Mouse (Mus musculus) olfactory bulb, adult 2 months (tissue): Measurements from ENCODE around the gene Golt1a. TPM values are rescaled to one million over a fixed set of nuclear protein-coding genes. Genes with fewer than 3 reads are reported as not detected.

ENCODE experiments used
- H3K27ac ChIP-seq: fragments of 200-500 bp; 2 replicates; pipeline ENCODE4 v1.5.1; 2012; ENCODE audit warnings: low read depth, low read length; ENCODE audit not compliant: insufficient read depth
- H3K4me1 ChIP-seq: fragments of 200-500 bp; 2 replicates; pipeline ENCODE4 v1.6.1; 2012; ENCODE audit warnings: low read length; ENCODE audit not compliant: control insufficient read depth, insufficient read depth
- H3K4me3 ChIP-seq: fragments of 200-500 bp; 2 replicates; pipeline ENCODE4 v1.5.1; 2012; ENCODE audit warnings: mild to moderate bottlenecking, low read depth, low read length, moderate library complexity; ENCODE audit not compliant: insufficient read depth
- CTCF ChIP-seq: fragments of 200-500 bp; IDR thresholded peaks from 2 replicates; pipeline ENCODE4 v1.5.1; 2012; ENCODE audit warnings: low read depth, mild to moderate bottlenecking, low read length, moderate library complexity; ENCODE audit not compliant: insufficient read depth
- POLR2A ChIP-seq: fragments of 200-500 bp; IDR thresholded peaks from 2 replicates; pipeline ENCODE4 v1.6.1; 2012; ENCODE audit warnings: mild to moderate bottlenecking, low read depth, low read length, moderate library complexity; ENCODE audit not compliant: insufficient read depth
- whole genome bisulfite sequencing: fragments of 180-500 bp; shearing (Covaris S2); methylation state at CpG from one replicate; pipeline ENCODE4 v1.1.7; 2018; 5-methylcytosine and 5-hydroxymethylcytosine counted together
- polyA plus RNA-seq: library from polyadenylated mRNA; stranded (reverse); fragments of >200 nt; gene quantifications from 2 replicates; pipeline ENCODE4 v1.2.4, GENCODE M21; 2012; ENCODE audit warnings: low replicate concordance; ENCODE audit not compliant: missing spikeins, insufficient read depth, insufficient read length

Golt1a gene
- polyA plus RNA-seq, 1 experiment, result not detected

DNA sequence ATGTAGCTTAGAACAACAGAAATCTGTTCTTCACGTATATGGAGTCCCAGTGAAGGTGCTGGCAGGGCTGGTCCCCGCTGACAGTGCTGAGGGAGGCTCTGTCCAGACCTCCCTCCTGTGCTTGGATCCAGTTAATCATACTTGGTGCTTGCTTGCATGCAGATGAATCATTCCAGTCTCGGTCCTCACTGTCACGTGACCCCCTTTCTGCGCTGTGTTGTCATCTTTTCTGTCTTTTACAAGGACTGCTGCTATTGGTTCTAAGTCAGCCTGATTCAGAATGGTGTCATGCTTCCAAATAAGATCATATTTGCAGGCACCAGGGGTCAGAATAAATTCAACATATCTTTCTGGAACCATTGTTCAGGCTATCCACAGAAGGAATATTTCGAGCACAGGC is 17.7 kb upstream of the Golt1a start:
- no peaks in the 10 kb centered on the region for H3K4me1 ChIP-seq
- TF ChIP-seq POLR2A, result no peak
- H3K27ac ChIP-seq, result no peak overlapping the region
- no peak overlapping the region for H3K4me3 ChIP-seq
- WGBS, result 90% methylated on average over 6 of the region's 6 CpGs

- Histone ChIP-seq H3K4me3 (no peak overlapping the region), H3K27ac (no peak overlapping the region), H3K4me1 (no peaks in the 10 kb centered on the region)
- TF ChIP-seq POLR2A, result no peak
- no peak for TF ChIP-seq CTCF
These were observed 17.0 kb upstream of the Golt1a start for GRCm38 (mm10) chr1:133292608-133293007.

DNA sequence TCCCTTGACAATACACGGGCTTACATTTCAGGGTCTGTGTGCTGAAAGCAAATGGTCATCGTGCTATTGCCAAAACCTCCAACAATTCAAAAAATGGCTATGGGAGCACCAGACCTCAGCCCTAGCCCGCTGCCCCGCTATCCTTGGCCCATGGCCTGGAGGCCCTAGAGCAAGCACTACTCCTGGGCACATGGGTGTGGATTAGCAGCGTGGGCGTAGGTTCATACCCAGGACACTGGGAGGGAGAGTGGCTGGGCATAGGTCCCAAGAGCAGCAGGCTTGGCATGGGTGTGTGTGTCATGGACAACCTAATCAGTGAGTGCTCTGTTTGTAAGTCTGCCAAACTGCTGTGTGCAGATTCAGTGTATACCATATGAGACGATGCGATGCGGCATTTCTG is 13.2 kb upstream of the Golt1a start:
- Histone ChIP-seq H3K4me1 (peaks cover 12% of the 10 kb centered on the region), H3K4me3 (no peak overlapping the region), H3K27ac (no peak overlapping the region)
- WGBS, result 71% methylated on average over 9 of the region's 9 CpGs
- no peak for TF ChIP-seq CTCF

DNA sequence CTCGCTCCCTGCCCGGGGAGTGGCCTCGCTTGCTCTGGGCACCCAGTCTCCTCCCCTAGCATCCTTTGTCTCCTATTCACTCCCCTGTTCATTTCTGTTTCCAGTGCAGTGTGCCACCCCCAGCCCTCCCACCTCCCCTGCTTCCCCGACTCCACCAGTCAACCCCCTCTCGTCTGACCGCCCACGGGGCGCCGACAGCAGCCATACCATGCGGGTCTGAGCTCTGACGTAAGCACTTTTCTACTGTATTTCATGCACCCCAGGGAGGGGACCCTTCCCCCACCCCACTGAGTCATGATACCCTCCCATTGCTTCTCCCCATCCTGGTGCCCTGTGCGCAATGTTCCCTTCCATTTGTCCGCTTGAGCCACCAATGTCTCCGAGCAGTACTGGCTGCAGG is 10.8 kb upstream of the Golt1a start:
- TF ChIP-seq POLR2A, result no peak
- no peak for TF ChIP-seq CTCF
- Histone ChIP-seq H3K27ac (no peak overlapping the region), H3K4me1 (peaks cover 12% of the 10 kb centered on the region), H3K4me3 (peak overlapping the region; percentile 7; the same call in 1 of the 2 replicates)
- 40% methylated on average over 14 of the region's 14 CpGs for WGBS

DNA sequence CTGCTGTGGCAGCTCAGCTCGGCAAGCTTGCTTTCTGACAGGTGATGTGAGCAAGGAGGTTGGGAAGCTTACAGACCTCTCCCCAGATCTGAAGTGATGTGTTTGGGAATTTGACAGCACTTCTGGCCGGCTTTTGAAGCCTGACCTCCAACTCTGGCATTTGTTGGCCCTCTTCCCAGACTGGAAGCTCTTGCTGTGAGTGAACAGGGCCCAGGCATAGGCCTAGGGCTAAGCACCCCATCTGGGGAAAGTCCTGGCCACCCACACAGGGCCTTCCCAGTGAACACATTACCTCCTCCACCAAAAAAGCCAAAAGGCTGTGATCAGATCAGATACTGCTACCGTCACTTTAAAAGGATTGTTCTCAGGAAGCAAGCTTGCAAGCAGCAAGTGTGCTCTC is 7.1 kb upstream of the Golt1a start:
- H3K4me1 ChIP-seq, result peaks cover 14% of the 10 kb centered on the region
- no peak overlapping the region for H3K27ac ChIP-seq
- no peak for TF ChIP-seq POLR2A
- TF ChIP-seq CTCF, result no peak
- 47% methylated on average over 3 of the region's 3 CpGs for WGBS
- no peak overlapping the region for H3K4me3 ChIP-seq

DNA sequence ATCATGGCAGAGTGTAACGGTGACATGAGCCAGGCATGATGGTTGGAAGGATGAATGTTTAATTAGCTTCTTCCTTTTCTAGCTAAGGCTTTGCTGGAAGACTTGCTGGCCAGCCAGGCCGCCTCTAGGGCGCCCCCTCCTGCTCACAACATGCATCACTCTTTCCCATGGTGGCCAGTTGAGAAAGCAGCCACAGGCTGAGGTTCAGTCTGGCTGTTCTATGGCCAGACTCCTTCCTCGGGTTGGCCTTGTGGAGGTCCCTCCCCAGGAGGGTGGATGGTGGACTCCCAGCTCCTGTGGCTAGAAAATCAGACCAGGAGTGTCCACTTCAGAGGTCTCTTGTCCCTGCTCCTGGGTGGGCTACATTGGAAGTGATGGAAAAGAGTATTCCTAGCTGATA is 2.8 kb upstream of the Golt1a start:
- TF ChIP-seq CTCF, result peak; percentile 67; the same call in 1 of the 2 replicates
- TF ChIP-seq POLR2A, result no peak
- WGBS, result 7% methylated on average over 4 of the region's 4 CpGs
- H3K4me1 ChIP-seq, result 0 out of 2 replicates have a peak, but pooled peaks cover 2% of the 10 kb centered on the region
- H3K27ac ChIP-seq, result no peak overlapping the region
- H3K4me3 ChIP-seq, result no peak overlapping the region

GRCm38 (mm10) chr1:133307318-133307717 is 2.3 kb upstream of the Golt1a start:
- WGBS, result 4% methylated on average over 6 of the region's 6 CpGs
- Histone ChIP-seq H3K4me3 (no peak overlapping the region), H3K27ac (no peak overlapping the region), H3K4me1 (peaks cover 6% of the 10 kb centered on the region)
- TF ChIP-seq POLR2A, result no peak
- TF ChIP-seq CTCF, result no peak

DNA sequence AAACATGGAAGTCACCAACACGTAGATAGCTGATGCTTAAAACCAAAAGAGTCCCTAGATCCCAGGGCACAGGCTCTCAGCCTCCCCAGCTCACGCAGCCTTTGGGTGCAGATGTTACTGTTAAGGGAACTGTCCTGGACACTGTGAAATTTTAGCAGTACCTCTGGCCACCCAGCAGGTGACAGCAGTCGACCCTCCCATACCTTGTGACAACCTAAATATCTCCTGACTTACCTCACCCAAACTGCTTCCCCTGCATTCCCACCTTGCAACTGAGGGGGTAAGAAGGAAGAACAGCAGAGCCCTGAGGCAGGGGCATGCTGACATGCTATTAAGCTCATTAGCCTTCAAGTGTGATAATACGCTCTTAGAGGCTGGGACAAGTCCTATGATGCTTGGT is 1.6 kb downstream of the Golt1a start:
- WGBS, result 78% methylated on average over 4 of the region's 4 CpGs
- H3K27ac ChIP-seq, result no peak overlapping the region
- peaks cover 6% of the 10 kb centered on the region for H3K4me1 ChIP-seq
- H3K4me3 ChIP-seq, result no peak overlapping the region
- no peak for TF ChIP-seq CTCF
- TF ChIP-seq POLR2A, result no peak

- TF ChIP-seq POLR2A, result no peak
- no peak for TF ChIP-seq CTCF
- peaks cover 4% of the 10 kb centered on the region for H3K4me1 ChIP-seq
- WGBS, result 10% methylated on average over 10 of the region's 10 CpGs
These were observed 2.3 kb downstream of the Golt1a start for GRCm38 (mm10) chr1:133311946-133312345.

DNA sequence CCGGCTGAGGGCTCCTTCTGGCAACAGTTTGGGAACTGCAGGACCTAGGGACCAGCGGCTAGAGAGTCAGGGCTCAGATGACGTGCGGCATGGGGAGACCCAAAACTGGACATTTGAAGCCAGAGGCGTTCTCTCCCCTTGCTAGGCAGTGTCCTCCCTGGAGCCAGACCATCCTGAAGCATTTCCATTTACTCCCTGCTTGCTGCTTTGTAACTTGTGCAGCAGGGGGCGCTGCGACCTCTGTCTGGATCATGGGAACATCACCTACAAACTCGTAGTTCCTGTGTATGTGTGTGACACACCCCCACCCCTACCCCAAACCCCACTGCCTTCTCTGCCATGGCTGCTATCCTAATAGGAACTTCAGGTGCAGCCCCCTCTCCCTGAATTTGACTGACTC is 4.8 kb downstream of the Golt1a start:
- no peak overlapping the region for H3K4me3 ChIP-seq
- 32% methylated on average over 8 of the region's 8 CpGs for WGBS
- TF ChIP-seq CTCF (no peak), POLR2A (no peak)

More at GRCm38 (mm10) chr1:133311946-133312345, 2.3 kb downstream of the Golt1a start:
- H3K27ac ChIP-seq, result no peak overlapping the region
- no peak overlapping the region for H3K4me3 ChIP-seq

More for the DNA sequence above, 4.8 kb downstream of the Golt1a start:
- Histone ChIP-seq H3K27ac (no peak overlapping the region), H3K4me1 (peaks cover 3% of the 10 kb centered on the region)
